Mouse (Mus musculus) frontal cortex, postnatal 10 days (tissue): ENCODE results near the gene Srpk2.
"Not testable (repeated sequence)": the region's sequence is repeated elsewhere in the genome, so short reads cannot be mapped to it uniquely, and the experiment has no call there.

Experiments used
- DNase-seq, 2 experiments: peaks; one replicate each; pipeline ENCODE4 v3.0.0; 2022; ENCODE audit warnings: low spot score in 2 of 2, mixed read lengths in 1 of 2

The Srpk2 gene

GRCm38 (mm10) chr5:23615586-23616269 is 68.7 kb downstream of the Srpk2 start:
- no peak for DNase-seq

- DNase-seq: no peak
Observed at GRCm38 (mm10) chr5:23612856-23613255, 71.6 kb downstream of the Srpk2 start.

GRCm38 (mm10) chr5:23604036-23604705 is 80.2 kb downstream of the Srpk2 start:
- no peak for DNase-seq

- no peak for DNase-seq
Observed at GRCm38 (mm10) chr5:23599750-23600537, 84.5 kb downstream of the Srpk2 start.

GRCm38 (mm10) chr5:23599171-23599570 is 85.2 kb downstream of the Srpk2 start:
- DNase-seq: no peak

GRCm38 (mm10) chr5:23598491-23598890 is 85.9 kb downstream of the Srpk2 start:
- no peak for DNase-seq

- no peak for DNase-seq
Observed at GRCm38 (mm10) chr5:23597999-23598398, 86.4 kb downstream of the Srpk2 start.

GRCm38 (mm10) chr5:23597260-23597864 is 87.1 kb downstream of the Srpk2 start:
- no peak for DNase-seq

GRCm38 (mm10) chr5:23596326-23596965 is 88.0 kb downstream of the Srpk2 start:
- no peak for DNase-seq

- not testable (repeated sequence) for DNase-seq
Observed at GRCm38 (mm10) chr5:23590298-23590697, 94.1 kb downstream of the Srpk2 start.

- DNase-seq: no peak
Observed at GRCm38 (mm10) chr5:23587614-23588013, 96.8 kb downstream of the Srpk2 start.

GRCm38 (mm10) chr5:23586531-23587453 is 97.6 kb downstream of the Srpk2 start:
- no peak for DNase-seq

GRCm38 (mm10) chr5:23581484-23582060 is 102.8 kb downstream of the Srpk2 start:
- DNase-seq: no peak

- no peak for DNase-seq
Observed at GRCm38 (mm10) chr5:23579120-23579880, 105.1 kb downstream of the Srpk2 start.

- no peak for DNase-seq
Observed at GRCm38 (mm10) chr5:23578322-23578957, 106.0 kb downstream of the Srpk2 start.

- no peak for DNase-seq
Observed at GRCm38 (mm10) chr5:23577847-23578246, 106.6 kb downstream of the Srpk2 start.

GRCm38 (mm10) chr5:23576336-23577094 is 107.9 kb downstream of the Srpk2 start:
- no peak for DNase-seq

- no peak for DNase-seq
Observed at GRCm38 (mm10) chr5:23573942-23574341, 110.5 kb downstream of the Srpk2 start.
